Mouse (Mus musculus) myocyte (in vitro differentiated cells): ENCODE results near the gene Nap1l1.

Experiments
- E2F4 ChIP-seq: IDR thresholded peaks from one replicate; pipeline ENCODE4 v1.6.1; 2011; ENCODE audit warnings: mild to moderate bottlenecking, control low read depth, moderate library complexity; ENCODE audit not compliant: insufficient read depth
- MAX ChIP-seq: IDR thresholded peaks from one replicate; pipeline ENCODE4 v1.6.1; 2011; ENCODE audit warnings: low read depth, mild to moderate bottlenecking, control low read depth
- MYOD1 ChIP-seq, 3 experiments: IDR thresholded peaks; one replicate each; pipeline ENCODE4 v1.6.1; 2011; ENCODE audit warnings: control low read depth in 2 of 3, low read depth in 2 of 3, mild to moderate bottlenecking in 2 of 3, moderate library complexity in 1 of 3; ENCODE audit not compliant: insufficient read length in 2 of 3, control insufficient read depth in 1 of 3
- MYOG ChIP-seq, 3 experiments: IDR thresholded peaks; one replicate each; pipeline ENCODE4 v1.6.1; 2011; ENCODE audit warnings: control low read depth in 2 of 3, low read depth in 2 of 3, mild to moderate bottlenecking in 2 of 3; ENCODE audit not compliant: insufficient read length in 2 of 3, control insufficient read depth in 1 of 3, insufficient read depth in 1 of 3
- POLR2A ChIP-seq: IDR thresholded peaks from one replicate; pipeline ENCODE4 v1.6.1; 2011; ENCODE audit warnings: low read depth, mild to moderate bottlenecking, control low read depth, moderate library complexity; ENCODE audit not compliant: insufficient read length
- POLR2AphosphoS2 ChIP-seq: IDR thresholded peaks from one replicate; pipeline ENCODE4 v1.6.1; 2011; ENCODE audit warnings: low read depth, control low read depth; ENCODE audit not compliant: insufficient read length
- REST ChIP-seq: IDR thresholded peaks from one replicate; pipeline ENCODE4 v1.6.1; 2011; ENCODE audit warnings: mild to moderate bottlenecking, control low read depth, moderate library complexity; ENCODE audit not compliant: insufficient read depth, insufficient read length
- SRF ChIP-seq: IDR thresholded peaks from one replicate; pipeline ENCODE4 v1.6.1; 2011; ENCODE audit warnings: low read depth; ENCODE audit not compliant: control insufficient read depth, insufficient read length
- TCF12 ChIP-seq: IDR thresholded peaks from one replicate; pipeline ENCODE4 v1.6.1; 2011; ENCODE audit warnings: mild to moderate bottlenecking, control low read depth; ENCODE audit not compliant: poor library complexity, insufficient read depth, severe bottlenecking
- TCF3 ChIP-seq: IDR thresholded peaks from one replicate; pipeline ENCODE4 v1.6.1; 2011; ENCODE audit warnings: low read depth, control low read depth; ENCODE audit not compliant: insufficient read length
- USF1 ChIP-seq: IDR thresholded peaks from one replicate; pipeline ENCODE4 v1.6.1; 2011; ENCODE audit warnings: low read depth, mild to moderate bottlenecking, control low read depth, moderate library complexity

- TF ChIP-seq POLR2A (no peak), POLR2AphosphoS2 (no peak), TCF12 (no peak), MAX (no peak), E2F4 (no peak), MYOG (IDR thresholded peaks at IDR 0.05; ENCODE audit: control insufficient read depth in 1 of 3, insufficient read depth in 1 of 3, insufficient read length in 2 of 3, low read depth in 2 of 3) (no peak), SRF (no peak), USF1 (no peak), TCF3 (no peak), MYOD1 (IDR thresholded peaks at IDR 0.05; ENCODE audit: control insufficient read depth in 1 of 3, insufficient read length in 2 of 3, low read depth in 2 of 3) (peak in 1 of 3 experiments; percentile 40), REST (no peak)
Measured at GRCm38 (mm10) chr10:111527057-111527456, 54.0 kb downstream of the Nap1l1 start.
